Mouse (Mus musculus) liver, embryonic 12.5 days (tissue): Measurements from ENCODE around the gene Elavl1. TPM values are rescaled to one million over a fixed set of nuclear protein-coding genes. Genes with fewer than 3 reads are reported as not detected.

Experiments used
- ATAC-seq: fragments of 200-750 bp; cut with Nextera tagmentation; 2 replicates; pipeline ENCODE4 v1.8.0; 2017; ENCODE audit warnings: moderate number of reproducible peaks, mild to moderate bottlenecking, moderate library complexity
- H3K27ac ChIP-seq: fragments of 300-500 bp; sonication (generic); 2 replicates; pipeline ENCODE4 v1.5.1; 2016; ENCODE audit warnings: mild to moderate bottlenecking
- H3K27me3 ChIP-seq: fragments of 300-500 bp; sonication (generic); replicated peaks from 2 replicates; pipeline ENCODE4 v1.6.1; 2016; ENCODE audit warnings: mild to moderate bottlenecking, moderate library complexity
- H3K36me3 ChIP-seq: fragments of 300-500 bp; sonication (generic); 2 replicates; pipeline ENCODE4 v1.6.1; 2016; ENCODE audit warnings: mild to moderate bottlenecking, moderate library complexity
- H3K4me1 ChIP-seq: fragments of 300-500 bp; sonication (generic); 2 replicates; pipeline ENCODE4 v1.6.1; 2016
- H3K4me2 ChIP-seq: fragments of 300-500 bp; sonication (generic); 2 replicates; pipeline ENCODE4 v1.6.1; 2016; ENCODE audit warnings: mild to moderate bottlenecking, moderate library complexity
- H3K4me3 ChIP-seq: fragments of 300-500 bp; sonication (generic); 2 replicates; pipeline ENCODE4 v1.5.1; 2016; ENCODE audit warnings: mild to moderate bottlenecking, moderate library complexity
- H3K9ac ChIP-seq: fragments of 300-500 bp; sonication (generic); 2 replicates; pipeline ENCODE4 v1.6.1; 2016; ENCODE audit warnings: mild to moderate bottlenecking, moderate library complexity
- H3K9me3 ChIP-seq: fragments of 300-500 bp; sonication (generic); replicated peaks from 2 replicates; pipeline ENCODE4 v1.6.1; 2016; ENCODE audit warnings: mild to moderate bottlenecking, moderate library complexity
- WGBS: fragments of 180-500 bp; shearing (Covaris S2); methylation state at CpG from one replicate; pipeline ENCODE4 v1.1.7; 2016; ENCODE audit not compliant: insufficient replicate concordance; 5-methylcytosine and 5-hydroxymethylcytosine counted together
- polyA plus RNA-seq: library from polyadenylated mRNA; unstranded; fragments of >200 nt; fragmentation: Nextera tagmentation; extraction: Ambion mirVana; gene quantifications from 2 replicates; pipeline ENCODE4 v1.2.1, GENCODE M21; 2016

The Elavl1 gene
- polyA plus RNA-seq, 1 experiment from 2014 or later: 215 TPM

DNA sequence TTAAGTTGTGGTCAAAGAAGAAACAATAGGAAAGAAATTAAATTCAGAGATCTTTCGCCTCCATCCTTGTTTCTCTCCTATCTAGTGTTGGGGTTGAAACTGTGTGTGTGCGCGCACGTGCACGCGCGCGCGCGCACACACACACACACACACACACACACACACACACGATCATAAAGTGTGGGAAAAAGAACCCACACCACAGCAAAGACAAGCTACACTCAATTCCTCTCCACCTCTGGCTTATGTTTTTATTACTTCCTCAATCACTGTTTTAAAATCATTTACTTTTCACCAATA, 5.7 kb downstream of the Elavl1 start:
- Histone ChIP-seq H3K27me3 (no peaks in the 10 kb centered on the region), H3K4me3 (no peak overlapping the region), H3K9ac (no peak overlapping the region), H3K27ac (peak overlapping the region; percentile 2; the same call in 1 of the 2 replicates), H3K9me3 (no peaks in the 10 kb centered on the region), H3K4me1 (peaks cover 70% of the 10 kb centered on the region), H3K4me2 (no peak overlapping the region), H3K36me3 (peaks cover 46% of the 10 kb centered on the region)
- WGBS: 84% methylated on average over 11 of the region's 11 CpGs
- no peak for ATAC-seq

DNA sequence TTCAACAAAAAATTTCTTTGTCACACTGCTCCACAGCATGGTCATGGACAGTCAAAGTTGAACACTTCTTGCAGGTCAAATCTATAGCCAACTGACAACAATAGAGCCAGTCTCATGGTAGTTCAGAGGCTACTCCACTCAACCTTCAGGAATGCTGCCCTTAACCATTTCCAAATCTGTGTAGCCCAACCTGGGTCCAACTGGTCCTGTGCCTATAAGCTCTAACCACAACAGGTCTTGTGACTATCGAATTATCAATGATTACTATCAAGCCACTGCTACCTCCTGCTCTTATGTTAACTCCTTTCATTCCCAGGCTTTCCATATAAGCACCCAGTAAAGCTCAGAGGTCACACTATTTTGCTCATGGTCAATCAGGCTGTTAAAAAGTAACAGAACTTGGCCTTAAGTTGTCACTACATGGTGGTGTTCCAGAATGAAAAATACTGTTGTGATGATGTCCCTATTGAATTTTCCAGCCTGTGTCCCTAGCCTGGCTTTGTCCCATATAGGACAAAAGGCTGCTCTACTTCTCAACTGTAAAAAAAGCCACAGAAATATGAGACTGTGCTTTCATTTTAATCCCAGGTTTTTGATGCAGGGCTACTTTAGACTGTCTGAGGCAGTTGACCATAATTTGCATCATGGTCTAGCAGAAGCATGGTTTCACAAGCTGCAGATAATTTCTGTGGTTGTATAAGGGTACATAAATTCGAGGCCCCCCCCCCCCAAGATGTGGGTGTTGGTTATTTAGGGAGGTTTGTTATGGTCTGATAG, 6.2 kb downstream of the Elavl1 start:
- peak overlapping the region; percentile 2; the same call in 1 of the 2 replicates for H3K27ac ChIP-seq
- H3K36me3 ChIP-seq: peaks cover 46% of the 10 kb centered on the region
- no peak overlapping the region for H3K4me3 ChIP-seq
- WGBS: 28% methylated on average over 2 of the region's 2 CpGs
- H3K27me3 ChIP-seq: no peaks in the 10 kb centered on the region
- H3K4me2 ChIP-seq: peak overlapping the region; percentile 0; the same call in 1 of the 2 replicates
- peaks cover 71% of the 10 kb centered on the region for H3K4me1 ChIP-seq
- ATAC-seq: no peak; the same call in 1 of the 2 replicates
- H3K9me3 ChIP-seq: no peaks in the 10 kb centered on the region
- H3K9ac ChIP-seq: no peak overlapping the region

DNA sequence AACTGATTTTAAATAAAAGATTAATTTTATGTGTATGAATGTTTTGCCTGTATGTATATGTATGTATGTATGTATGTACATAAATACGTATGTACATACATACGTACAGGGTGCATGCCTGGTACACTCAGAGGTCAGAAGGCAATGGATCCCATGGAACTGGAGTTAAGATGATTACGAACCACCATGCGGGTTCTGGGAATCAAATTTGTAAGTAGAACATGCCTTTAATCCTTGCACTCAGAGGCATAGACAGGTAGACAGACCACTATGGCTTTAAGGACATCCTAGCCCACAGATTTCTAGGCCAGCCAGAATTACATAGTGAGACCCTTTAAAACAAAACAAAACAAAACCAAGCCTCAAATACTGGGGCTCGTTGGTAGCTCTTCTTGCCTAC, 7.1 kb downstream of the Elavl1 start:
- ATAC-seq: no peak
- no peak overlapping the region for H3K4me3 ChIP-seq
- no peak overlapping the region for H3K4me2 ChIP-seq
- WGBS: 89% methylated on average over 5 of the region's 5 CpGs
- H3K36me3 ChIP-seq: peaks cover 46% of the 10 kb centered on the region
- H3K9ac ChIP-seq: no peak overlapping the region
- H3K27ac ChIP-seq: no peak overlapping the region
- no peaks in the 10 kb centered on the region for H3K27me3 ChIP-seq
- H3K4me1 ChIP-seq: peaks cover 71% of the 10 kb centered on the region
- H3K9me3 ChIP-seq: no peaks in the 10 kb centered on the region

DNA sequence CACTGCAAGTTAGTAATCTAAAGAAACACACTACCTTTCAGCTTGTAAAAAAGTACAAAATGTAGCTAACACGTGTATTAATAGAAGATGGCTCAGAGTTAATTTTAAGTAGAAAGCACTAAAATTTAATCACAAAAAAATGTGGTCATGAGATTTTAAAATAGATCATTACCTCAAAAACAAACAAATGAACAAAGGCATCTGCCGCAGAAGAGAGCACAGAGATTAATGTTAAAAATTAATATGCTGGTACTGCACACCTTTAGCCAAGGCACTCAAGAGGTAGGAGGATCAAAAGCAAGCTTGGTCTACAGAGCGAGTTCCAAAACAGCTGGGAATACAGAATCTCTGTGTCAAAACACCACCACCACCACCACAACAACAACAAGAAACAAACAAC, 10.4 kb downstream of the Elavl1 start:
- H3K36me3 ChIP-seq: peaks cover 44% of the 10 kb centered on the region
- H3K9me3 ChIP-seq: no peaks in the 10 kb centered on the region
- peaks cover 46% of the 10 kb centered on the region for H3K4me1 ChIP-seq
- 76% methylated on average over 3 of the region's 3 CpGs for WGBS
- no peak for ATAC-seq
- H3K9ac ChIP-seq: no peak overlapping the region
- H3K27me3 ChIP-seq: no peaks in the 10 kb centered on the region
- H3K27ac ChIP-seq: no peak overlapping the region
- H3K4me3 ChIP-seq: no peak overlapping the region
- H3K4me2 ChIP-seq: no peak overlapping the region

DNA sequence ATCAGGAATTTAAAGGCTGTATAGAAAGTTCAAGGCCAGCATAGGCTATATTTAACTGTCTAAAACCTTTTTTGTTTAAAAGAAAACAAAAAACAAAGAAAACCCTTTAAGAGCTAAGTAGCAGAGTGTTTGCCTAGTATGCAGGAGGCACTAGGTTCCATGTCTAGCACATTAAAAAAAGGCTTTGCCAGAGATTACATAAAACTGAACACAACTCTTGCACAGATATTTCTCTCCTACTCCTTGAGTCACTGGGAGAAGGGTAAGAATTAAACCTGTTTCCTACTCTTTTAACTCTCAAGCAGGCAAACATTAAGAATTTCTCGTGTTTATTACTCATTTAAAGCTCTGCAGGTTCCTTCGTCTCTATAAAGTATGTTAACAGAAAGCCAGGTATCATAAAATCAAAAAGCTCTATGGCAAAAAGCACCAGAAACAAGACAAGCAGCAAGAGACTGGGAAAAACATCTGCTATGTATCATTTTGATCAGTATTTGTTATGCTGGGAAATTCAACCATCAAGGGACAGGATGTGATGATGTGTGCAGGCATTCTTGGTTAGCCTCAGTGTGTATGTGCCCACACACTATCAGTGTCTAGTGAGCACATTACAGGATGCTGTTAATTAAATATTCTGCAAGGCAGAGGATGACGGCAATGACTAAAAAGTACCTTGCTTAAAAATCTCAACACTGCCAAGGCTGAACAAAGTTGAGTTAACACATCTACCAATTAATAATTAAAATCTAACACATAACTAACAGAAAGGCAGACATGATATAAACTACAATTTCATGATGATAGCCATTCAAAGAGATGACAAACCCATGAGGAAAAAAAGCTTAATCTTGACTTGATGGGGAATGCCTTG, 11.7 kb downstream of the Elavl1 start:
- no peaks in the 10 kb centered on the region for H3K27me3 ChIP-seq
- H3K4me3 ChIP-seq: no peak overlapping the region
- H3K9ac ChIP-seq: no peak overlapping the region
- H3K4me1 ChIP-seq: peaks cover 35% of the 10 kb centered on the region
- ATAC-seq: no peak
- H3K27ac ChIP-seq: no peak overlapping the region
- H3K36me3 ChIP-seq: peaks cover 47% of the 10 kb centered on the region
- H3K9me3 ChIP-seq: no peaks in the 10 kb centered on the region
- WGBS: 72% methylated on average over 3 of the region's 3 CpGs
- no peak overlapping the region for H3K4me2 ChIP-seq

DNA sequence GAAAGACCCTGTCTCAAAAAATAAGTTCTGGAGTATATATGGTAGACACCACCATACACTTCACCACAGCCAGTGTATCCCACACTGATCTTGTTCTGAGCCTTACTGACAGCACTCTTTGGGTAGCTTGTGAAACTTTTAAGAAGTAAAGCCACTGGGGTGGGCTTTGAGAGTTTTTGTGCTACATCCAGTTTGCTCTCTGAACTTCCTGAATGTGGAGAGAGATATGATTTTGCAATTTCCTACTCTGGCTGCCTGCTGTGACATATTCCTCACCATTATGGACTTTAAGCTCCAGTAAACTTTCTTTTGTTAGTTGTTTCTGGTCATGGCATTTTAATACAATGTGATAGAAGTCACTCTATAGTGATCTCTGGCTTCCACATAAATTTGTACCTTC, 13.1 kb downstream of the Elavl1 start:
- Histone ChIP-seq H3K9me3 (no peaks in the 10 kb centered on the region), H3K36me3 (peaks cover 56% of the 10 kb centered on the region), H3K4me3 (no peak overlapping the region), H3K27me3 (no peaks in the 10 kb centered on the region), H3K4me2 (no peak overlapping the region), H3K9ac (no peak overlapping the region), H3K4me1 (peaks cover 31% of the 10 kb centered on the region), H3K27ac (no peak overlapping the region)
- ATAC-seq: no peak

DNA sequence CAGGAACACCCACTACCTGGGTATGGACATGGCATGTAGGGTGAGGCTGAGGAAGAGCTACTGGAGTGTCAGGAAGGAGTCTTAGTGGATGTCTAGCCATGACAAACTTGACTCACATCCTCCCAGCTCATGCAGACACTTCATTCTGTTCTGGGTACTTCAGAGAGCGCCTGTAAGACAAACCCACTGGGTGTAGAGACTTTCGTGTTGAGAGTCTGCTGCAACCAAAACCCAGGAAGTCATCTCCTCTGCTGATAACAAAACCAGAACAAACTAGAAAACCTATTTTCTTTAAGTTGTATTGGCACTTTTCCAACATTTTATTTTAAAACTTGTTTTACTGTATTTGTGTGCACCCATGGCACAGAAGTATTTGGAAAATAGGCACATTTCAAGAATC, 19.4 kb downstream of the Elavl1 start:
- H3K36me3 ChIP-seq: peaks cover 100% of the 10 kb centered on the region
- no peaks in the 10 kb centered on the region for H3K9me3 ChIP-seq
- WGBS: 71% methylated on average over 2 of the region's 2 CpGs
- no peak overlapping the region for H3K9ac ChIP-seq
- 0 out of 2 replicates have a peak overlapping the region, but pooled peaks have one; percentile 59 for H3K27ac ChIP-seq
- H3K4me2 ChIP-seq: no peak overlapping the region
- peaks cover 29% of the 10 kb centered on the region for H3K4me1 ChIP-seq
- H3K4me3 ChIP-seq: no peak overlapping the region
- no peaks in the 10 kb centered on the region for H3K27me3 ChIP-seq
- ATAC-seq: no peak

DNA sequence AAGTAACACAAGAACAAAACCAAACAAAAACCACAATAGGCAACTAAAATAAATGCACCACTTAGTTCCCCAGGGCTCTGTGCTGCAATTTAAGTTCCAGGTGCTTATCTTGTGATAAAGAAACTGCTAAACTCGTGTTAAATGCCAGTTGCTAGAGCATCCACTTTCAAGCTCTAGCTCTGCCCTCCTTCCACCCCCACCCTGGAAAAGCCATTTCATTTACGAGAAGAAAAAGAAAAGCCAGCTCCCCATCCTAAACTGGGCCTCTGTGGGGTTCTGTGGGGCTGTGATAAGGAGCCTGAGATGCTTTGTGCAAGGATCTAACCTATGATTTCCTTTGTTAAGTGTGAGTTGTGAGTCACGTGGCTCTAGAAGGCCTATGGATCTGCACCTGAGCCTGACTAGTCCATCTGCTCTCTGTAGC, 21.1 kb downstream of the Elavl1 start:
- Histone ChIP-seq H3K9me3 (no peaks in the 10 kb centered on the region), H3K4me1 (peaks cover 29% of the 10 kb centered on the region), H3K27me3 (no peaks in the 10 kb centered on the region), H3K9ac (no peak overlapping the region), H3K36me3 (peaks cover 99% of the 10 kb centered on the region), H3K4me2 (peak overlapping the region; percentile 19; the same call in 1 of the 2 replicates), H3K27ac (peak overlapping the region; percentile 59), H3K4me3 (no peak overlapping the region)
- 25% methylated on average over 3 of the region's 3 CpGs for WGBS
- ATAC-seq: peak; percentile 91

DNA sequence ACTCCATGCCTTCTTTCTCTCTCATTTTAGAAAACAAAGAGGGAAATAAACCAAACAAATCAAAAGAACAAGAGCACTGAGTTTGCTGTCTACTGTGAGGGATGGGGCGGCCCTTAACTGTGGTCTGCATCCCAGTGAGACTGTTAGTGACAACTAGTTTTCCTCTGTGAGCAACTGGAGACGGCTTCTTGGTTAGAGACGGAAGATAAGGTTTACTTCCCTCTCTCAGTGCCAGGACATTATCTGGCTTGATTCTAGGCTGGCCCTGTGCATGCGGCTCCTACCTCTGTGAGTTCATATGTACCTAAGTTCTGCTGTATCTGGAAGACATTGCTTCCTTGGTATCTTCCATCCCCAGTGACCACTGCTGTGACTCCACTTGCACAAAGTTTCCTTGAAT, 27.4 kb downstream of the Elavl1 start:
- Histone ChIP-seq H3K27me3 (no peaks in the 10 kb centered on the region), H3K9me3 (no peaks in the 10 kb centered on the region), H3K4me1 (no peaks in the 10 kb centered on the region), H3K4me3 (no peak overlapping the region), H3K36me3 (peaks cover 98% of the 10 kb centered on the region), H3K9ac (no peak overlapping the region), H3K4me2 (no peak overlapping the region), H3K27ac (no peak overlapping the region)
- WGBS: 63% methylated on average over 4 of the region's 4 CpGs
- ATAC-seq: no peak

DNA sequence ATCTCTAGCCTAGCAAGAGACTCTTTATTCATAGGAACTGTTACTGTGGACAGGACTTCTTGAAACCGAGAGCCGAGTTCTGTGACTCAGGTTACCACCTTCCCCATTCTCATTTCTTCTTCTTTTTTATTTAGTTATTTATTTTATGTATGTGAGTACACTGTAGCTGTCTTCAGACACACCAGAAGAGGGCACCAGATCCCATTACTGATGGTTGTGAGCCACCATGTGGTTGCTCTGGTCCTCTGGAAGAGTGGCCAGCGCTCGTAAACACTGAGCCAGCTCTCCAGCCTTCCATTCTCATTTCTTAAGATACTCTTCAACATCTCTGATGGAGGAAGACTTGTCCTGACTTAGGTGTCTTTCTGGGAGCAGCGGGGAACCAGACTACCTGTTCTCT, 32.5 kb downstream of the Elavl1 start:
- H3K4me2 ChIP-seq: no peak overlapping the region
- H3K4me1 ChIP-seq: no peaks in the 10 kb centered on the region
- H3K9me3 ChIP-seq: no peaks in the 10 kb centered on the region
- H3K27ac ChIP-seq: no peak overlapping the region
- peaks cover 98% of the 10 kb centered on the region for H3K36me3 ChIP-seq
- H3K9ac ChIP-seq: no peak overlapping the region
- WGBS: 84% methylated on average over 5 of the region's 5 CpGs
- H3K27me3 ChIP-seq: no peaks in the 10 kb centered on the region
- no peak overlapping the region for H3K4me3 ChIP-seq
- ATAC-seq: no peak

DNA sequence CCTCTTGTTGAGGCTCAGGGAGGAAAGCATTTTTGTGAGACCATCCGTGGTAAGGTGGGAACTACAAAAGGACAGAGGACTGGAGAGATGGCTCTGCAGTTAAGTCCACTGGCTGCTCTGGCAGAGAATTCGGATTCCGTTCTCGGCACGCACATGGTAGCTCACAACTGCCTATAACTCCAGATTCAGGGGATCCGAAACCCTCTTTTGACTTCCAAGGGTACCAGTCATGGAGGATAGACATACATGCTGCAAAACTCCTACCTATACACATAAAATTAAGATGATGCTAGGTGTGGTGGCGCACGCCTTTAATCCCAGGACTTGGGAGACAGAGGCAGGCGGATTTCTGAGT, 49.1 kb downstream of the Elavl1 start:
- Histone ChIP-seq H3K36me3 (peaks cover 31% of the 10 kb centered on the region), H3K9me3 (no peaks in the 10 kb centered on the region), H3K9ac (peak overlapping the region; percentile 85), H3K27me3 (no peaks in the 10 kb centered on the region), H3K27ac (peak overlapping the region; percentile 70), H3K4me1 (peaks cover 28% of the 10 kb centered on the region), H3K4me2 (peak overlapping the region; percentile 86), H3K4me3 (peak overlapping the region; percentile 88)
- ATAC-seq: peak; percentile 62; the same call in 1 of the 2 replicates
- 21% methylated on average over 9 of the region's 9 CpGs for WGBS
